Mouse (Mus musculus) forebrain, embryonic 12.5 days (tissue): ENCODE results near the gene Pnpla3. TPM values are rescaled to one million over a fixed set of nuclear protein-coding genes. Genes with fewer than 3 reads are reported as not detected.

Source experiments
- ATAC-seq: fragments of 200-750 bp; cut with Nextera tagmentation; 2 replicates; pipeline ENCODE4 v1.8.0; 2017; ENCODE audit warnings: moderate TSS enrichment; ENCODE audit not compliant: low FRiP score
- H3K27ac ChIP-seq: fragments of 300-500 bp; sonication (generic); 2 replicates; pipeline ENCODE4 v1.5.1; 2016; ENCODE audit warnings: mild to moderate bottlenecking
- H3K27me3 ChIP-seq: fragments of 300-500 bp; sonication (generic); 2 replicates; pipeline ENCODE4 v1.6.1; 2016; ENCODE audit warnings: mild to moderate bottlenecking
- H3K36me3 ChIP-seq: fragments of 300-500 bp; sonication (generic); replicated peaks from 2 replicates; pipeline ENCODE4 v1.6.1; 2016; ENCODE audit warnings: mild to moderate bottlenecking
- H3K4me1 ChIP-seq: fragments of 300-500 bp; sonication (generic); 2 replicates; pipeline ENCODE4 v1.6.1; 2016
- H3K4me2 ChIP-seq: fragments of 300-500 bp; sonication (generic); 2 replicates; pipeline ENCODE4 v1.6.1; 2016; ENCODE audit warnings: mild to moderate bottlenecking, moderate library complexity
- H3K4me3 ChIP-seq: fragments of 300-500 bp; sonication (generic); replicated peaks from 2 replicates; pipeline ENCODE4 v1.5.1; 2016; ENCODE audit warnings: mild to moderate bottlenecking
- H3K9ac ChIP-seq: fragments of 300-500 bp; sonication (generic); 2 replicates; pipeline ENCODE4 v1.6.1; 2016; ENCODE audit warnings: mild to moderate bottlenecking
- H3K9me3 ChIP-seq: fragments of 300-500 bp; sonication (generic); 2 replicates; pipeline ENCODE4 v1.6.1; 2016
- WGBS: fragments of 180-500 bp; shearing (Covaris S2); methylation state at CpG from one replicate; pipeline ENCODE4 v1.1.7; 2016; 5-methylcytosine and 5-hydroxymethylcytosine counted together
- polyA plus RNA-seq: library from polyadenylated mRNA; unstranded; fragments of >200 nt; fragmentation: Nextera tagmentation; extraction: Ambion mirVana; gene quantifications from 2 replicates; pipeline ENCODE4 v1.2.1, GENCODE M21; 2016

Gene Pnpla3
- polyA plus RNA-seq, 1 experiment from 2014 or later, result 3.0 TPM

DNA sequence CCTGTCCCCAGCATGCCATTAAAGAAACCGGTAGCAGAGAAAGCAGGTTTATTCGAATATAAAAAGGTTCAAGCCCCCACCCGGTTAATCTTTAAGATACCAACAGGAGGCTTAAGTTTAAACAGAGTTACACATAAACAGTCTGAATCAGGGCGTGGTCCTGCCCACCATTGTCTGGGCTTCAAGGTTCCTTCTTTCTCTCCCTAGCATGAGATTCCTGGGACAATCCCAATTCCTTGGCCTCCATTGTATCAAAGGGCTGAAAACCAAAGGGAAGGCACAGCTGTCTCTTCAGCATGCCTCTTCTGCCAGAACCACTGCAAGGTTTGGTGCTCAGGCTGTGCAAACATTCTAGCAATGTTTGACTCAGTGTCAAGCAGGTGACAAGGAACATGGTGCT, 18.6 kb downstream of the Pnpla3 start:
- WGBS, result 60% methylated on average over 4 of the region's 4 CpGs
- H3K4me2 ChIP-seq, result no peak overlapping the region
- H3K4me1 ChIP-seq, result no peaks in the 10 kb centered on the region; the same call in 1 of the 2 replicates
- no peaks in the 10 kb centered on the region for H3K36me3 ChIP-seq
- H3K9ac ChIP-seq, result no peak overlapping the region
- H3K27ac ChIP-seq, result no peak overlapping the region
- 0 out of 2 replicates have a peak, but pooled peaks cover 3% of the 10 kb centered on the region for H3K27me3 ChIP-seq
- no peak for ATAC-seq
- H3K4me3 ChIP-seq, result no peak overlapping the region
- H3K9me3 ChIP-seq, result no peaks in the 10 kb centered on the region

DNA sequence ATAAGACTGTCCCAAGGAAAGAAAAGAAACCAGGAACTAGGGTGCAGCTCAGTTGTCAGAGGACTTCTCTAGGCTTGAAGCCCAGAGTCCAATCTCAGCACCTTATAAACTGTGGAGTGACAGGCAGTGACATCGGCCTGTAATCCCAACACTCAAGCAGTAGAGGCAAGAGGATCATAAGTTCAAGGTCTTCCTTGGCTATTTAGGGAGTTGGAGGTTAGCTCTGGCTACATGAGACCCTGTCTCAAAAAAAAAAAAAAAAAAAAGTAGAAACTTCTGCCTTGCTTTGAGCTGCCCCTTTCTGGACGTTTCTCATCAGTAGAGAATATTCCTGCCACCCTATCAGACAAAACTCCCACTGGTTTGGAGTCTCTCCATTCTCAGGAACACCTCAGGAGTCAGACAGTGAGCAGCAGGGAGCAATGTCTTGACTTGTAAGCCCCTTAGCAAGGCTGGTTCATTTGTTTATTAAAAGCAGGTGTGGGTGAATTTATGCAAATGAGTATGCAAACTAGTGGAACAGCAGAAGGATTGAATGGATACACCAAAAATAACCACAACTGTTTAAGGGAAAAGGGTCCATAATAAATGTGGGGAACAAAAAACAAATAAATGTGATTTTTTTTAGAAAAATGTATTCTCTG, 21.4 kb downstream of the Pnpla3 start:
- Histone ChIP-seq H3K9me3 (no peaks in the 10 kb centered on the region), H3K4me2 (no peak overlapping the region), H3K36me3 (no peaks in the 10 kb centered on the region), H3K9ac (no peak overlapping the region), H3K4me1 (peaks cover 15% of the 10 kb centered on the region), H3K27me3 (no peaks in the 10 kb centered on the region), H3K27ac (no peak overlapping the region), H3K4me3 (no peak overlapping the region)
- whole genome bisulfite sequencing, result 60% methylated on average over 2 of the region's 2 CpGs
- ATAC-seq, result no peak

DNA sequence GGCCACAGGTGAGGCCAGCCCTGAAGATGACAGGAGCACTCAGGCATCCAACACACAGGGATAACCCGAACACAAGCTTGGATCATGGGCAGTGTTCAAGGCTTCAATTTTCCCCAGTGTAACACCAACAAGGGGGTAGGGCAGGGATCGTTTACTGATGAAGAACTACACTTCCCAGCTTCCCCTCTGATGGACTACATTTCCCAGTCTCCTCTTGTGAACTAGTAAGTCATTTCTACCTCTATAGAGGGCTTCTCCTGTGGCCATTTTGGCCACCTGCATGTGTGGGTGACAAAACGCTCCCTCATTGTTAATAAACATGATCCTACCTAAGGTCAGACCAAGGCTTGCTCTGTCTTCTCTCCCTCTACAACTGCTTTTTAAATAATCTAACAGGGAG, 22.2 kb downstream of the Pnpla3 start:
- no peaks in the 10 kb centered on the region for H3K27me3 ChIP-seq
- no peaks in the 10 kb centered on the region for H3K36me3 ChIP-seq
- H3K27ac ChIP-seq, result no peak overlapping the region
- no peak overlapping the region for H3K4me3 ChIP-seq
- WGBS, result 51% methylated on average over 3 of the region's 3 CpGs
- H3K9ac ChIP-seq, result no peak overlapping the region
- ATAC-seq, result no peak
- peaks cover 15% of the 10 kb centered on the region for H3K4me1 ChIP-seq
- H3K9me3 ChIP-seq, result no peaks in the 10 kb centered on the region
- no peak overlapping the region for H3K4me2 ChIP-seq

DNA sequence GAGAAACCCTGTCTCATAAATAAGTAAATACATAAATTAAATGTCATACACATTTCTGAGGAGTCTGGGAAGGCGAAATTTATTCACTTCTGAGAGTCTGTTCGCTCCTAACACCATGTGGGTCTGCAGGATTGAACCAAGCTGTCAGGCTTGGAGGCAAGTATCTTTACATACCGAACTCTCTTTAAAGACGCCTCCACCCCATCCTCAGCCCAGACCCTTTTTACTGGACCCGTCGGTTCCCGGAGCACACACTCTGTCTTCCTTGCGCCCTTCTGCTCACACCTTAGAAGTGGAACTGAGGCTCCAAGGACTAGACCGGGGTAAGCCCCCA, 24.1 kb downstream of the Pnpla3 start:
- Histone ChIP-seq H3K9ac (peak overlapping the region; percentile 78), H3K36me3 (peaks cover 14% of the 10 kb centered on the region), H3K27me3 (no peaks in the 10 kb centered on the region), H3K4me3 (peak overlapping the region; percentile 91), H3K4me1 (peaks cover 15% of the 10 kb centered on the region), H3K4me2 (peak overlapping the region; percentile 65), H3K9me3 (no peaks in the 10 kb centered on the region), H3K27ac (peak overlapping the region; percentile 86)
- 1% methylated on average over 9 of the region's 9 CpGs for WGBS
- ATAC-seq, result no peak; the same call in 1 of the 2 replicates

DNA sequence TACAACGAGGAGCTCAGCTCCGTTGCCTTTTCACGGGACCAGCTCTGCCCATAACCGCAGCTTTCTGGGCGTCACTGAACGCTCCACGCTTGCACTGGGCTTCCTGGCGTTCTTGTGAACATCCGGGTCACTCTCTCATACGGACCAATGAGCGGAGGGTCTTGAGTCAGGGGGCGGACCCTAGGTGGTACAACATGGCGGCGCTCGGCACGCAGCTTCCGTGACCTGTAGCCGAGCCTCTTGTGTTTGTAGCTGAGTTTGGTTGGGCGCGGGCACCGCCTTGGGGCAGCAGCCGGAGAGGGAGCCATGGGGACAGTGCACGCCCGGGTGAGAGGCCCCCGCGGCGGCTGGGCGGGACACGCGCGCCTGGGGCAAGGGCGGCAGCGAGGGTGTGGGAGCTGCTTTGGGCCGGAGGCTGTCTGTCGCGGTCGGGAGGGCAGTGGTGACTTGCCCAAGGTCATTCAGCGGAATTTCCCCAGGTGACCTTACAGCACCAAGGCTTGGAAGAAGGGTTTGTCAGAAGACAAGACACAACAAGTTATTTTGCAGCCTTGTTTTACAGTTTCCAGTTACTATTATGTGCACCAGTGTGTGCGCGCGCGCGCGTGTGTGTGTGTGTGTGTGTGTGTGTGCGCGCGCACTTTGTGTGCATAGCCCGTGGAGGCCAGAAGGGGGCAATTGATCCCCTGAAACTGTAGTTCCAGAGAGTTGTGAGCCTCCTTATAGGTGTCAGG, 24.6 kb downstream of the Pnpla3 start, which contains the start of gene Samm50:
TSS of gene Samm50 (plus strand) at position 184 of the 734 bp plus-strand sequence.
- Histone ChIP-seq H3K9ac (peak within 1 kb of the TSS; percentile 78), H3K4me3 (peak within 1 kb of the TSS; percentile 91), H3K9me3 (no peaks in the 10 kb centered on the region), H3K27me3 (no peaks in the 10 kb centered on the region), H3K27ac (peak within 1 kb of the TSS; percentile 86), H3K4me1 (peaks cover 15% of the 10 kb centered on the region), H3K36me3 (peaks cover 19% of the 10 kb centered on the region), H3K4me2 (peak within 1 kb of the TSS; percentile 65)
- peak; percentile 99 for ATAC-seq
- WGBS, result 6% methylated on average over 47 of the region's 48 CpGs

- Histone ChIP-seq H3K9ac (no peak overlapping the region), H3K27ac (no peak overlapping the region), H3K27me3 (no peaks in the 10 kb centered on the region), H3K4me2 (no peak overlapping the region), H3K36me3 (peaks cover 63% of the 10 kb centered on the region), H3K9me3 (no peaks in the 10 kb centered on the region), H3K4me1 (peaks cover 11% of the 10 kb centered on the region), H3K4me3 (no peak overlapping the region)
- 91% methylated on average over 8 of the region's 8 CpGs for WGBS
- no peak for ATAC-seq
Observed at GRCm38 (mm10) chr15:84196486-84197165, 29.0 kb downstream of the Pnpla3 start.

DNA sequence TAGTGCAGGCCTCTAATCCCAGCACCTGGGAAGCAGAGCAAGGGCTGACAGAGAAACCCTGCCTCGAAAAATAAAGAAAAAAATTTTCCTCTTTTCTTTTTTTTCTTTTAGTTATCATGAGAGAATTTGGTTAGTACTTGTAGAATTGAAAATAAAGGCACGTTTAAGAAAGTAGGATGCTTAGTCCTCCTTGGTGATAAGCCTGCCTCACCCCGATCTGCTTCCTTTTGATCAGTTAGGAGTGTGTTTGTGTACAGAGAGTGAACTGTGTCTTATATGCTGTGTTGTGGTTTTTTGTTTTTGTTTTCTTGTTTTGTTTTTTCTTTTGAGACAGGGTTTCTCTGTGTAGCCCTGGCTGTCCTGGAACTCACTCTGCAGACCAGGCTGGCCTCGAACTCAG, 39.7 kb downstream of the Pnpla3 start:
- ATAC-seq, result no peak
- Histone ChIP-seq H3K4me3 (no peak overlapping the region), H3K9me3 (no peaks in the 10 kb centered on the region), H3K27me3 (no peaks in the 10 kb centered on the region), H3K9ac (no peak overlapping the region), H3K4me2 (no peak overlapping the region), H3K4me1 (peaks cover under 1% of the 10 kb centered on the region; the same call in 1 of the 2 replicates), H3K36me3 (peaks cover 90% of the 10 kb centered on the region), H3K27ac (no peak overlapping the region)
- 96% methylated on average over 4 of the region's 4 CpGs for WGBS

- Histone ChIP-seq H3K4me3 (no peak overlapping the region), H3K27ac (peak overlapping the region; percentile 25; the same call in 1 of the 2 replicates), H3K4me2 (no peak overlapping the region), H3K9ac (no peak overlapping the region), H3K4me1 (peaks cover 7% of the 10 kb centered on the region; the same call in 1 of the 2 replicates), H3K9me3 (no peaks in the 10 kb centered on the region), H3K27me3 (no peaks in the 10 kb centered on the region), H3K36me3 (peaks cover 74% of the 10 kb centered on the region)
- ATAC-seq, result no peak
- WGBS, result 90% methylated on average over 11 of the region's 11 CpGs
Observed at GRCm38 (mm10) chr15:84209517-84210412, 42.1 kb downstream of the Pnpla3 start.

DNA sequence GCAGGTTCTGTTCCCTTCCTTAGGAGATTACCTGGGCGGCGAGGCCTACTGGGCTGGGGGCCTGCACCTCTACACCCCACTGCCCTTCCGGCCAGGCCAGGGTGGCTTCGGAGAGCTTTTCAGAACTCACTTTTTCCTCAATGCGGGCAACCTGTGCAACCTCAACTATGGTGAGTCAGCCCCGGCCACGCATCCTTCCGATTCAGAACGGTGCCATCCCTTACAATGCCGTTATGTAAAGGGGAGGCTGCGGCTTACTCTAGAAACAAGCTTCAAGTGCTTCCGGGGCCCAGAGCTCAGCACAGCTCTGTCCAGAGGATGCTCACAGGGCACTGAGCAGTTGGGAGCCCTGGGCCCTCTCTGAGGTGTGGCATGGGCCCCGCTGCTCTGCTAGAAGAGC, 42.8 kb downstream of the Pnpla3 start:
- no peak overlapping the region for H3K4me3 ChIP-seq
- no peak overlapping the region for H3K27ac ChIP-seq
- WGBS, result 95% methylated on average over 13 of the region's 13 CpGs
- no peak overlapping the region for H3K4me2 ChIP-seq
- ATAC-seq, result no peak
- H3K9ac ChIP-seq, result no peak overlapping the region
- H3K27me3 ChIP-seq, result no peaks in the 10 kb centered on the region
- H3K9me3 ChIP-seq, result no peaks in the 10 kb centered on the region
- peaks cover 7% of the 10 kb centered on the region; the same call in 1 of the 2 replicates for H3K4me1 ChIP-seq
- H3K36me3 ChIP-seq, result peaks cover 71% of the 10 kb centered on the region

DNA sequence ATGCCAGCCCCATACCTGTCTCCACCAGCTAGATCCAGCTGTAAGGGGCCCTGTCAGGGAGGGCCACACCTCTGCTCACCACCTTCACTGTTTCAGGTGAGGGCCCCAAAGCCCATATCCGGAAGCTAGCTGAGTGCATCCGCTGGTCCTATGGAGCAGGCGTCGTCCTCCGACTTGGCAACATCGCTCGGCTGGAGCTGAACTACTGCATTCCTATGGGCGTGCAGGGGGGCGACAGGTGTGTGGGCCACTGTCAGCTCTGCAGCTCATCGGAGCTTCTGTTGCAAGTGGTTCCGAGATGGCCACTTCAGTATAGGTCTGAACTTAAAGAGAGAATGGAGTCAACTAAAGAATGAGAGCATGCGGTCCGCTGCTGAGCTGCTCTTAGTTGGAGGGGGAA, 43.3 kb downstream of the Pnpla3 start:
- Histone ChIP-seq H3K36me3 (peaks cover 67% of the 10 kb centered on the region), H3K27me3 (no peaks in the 10 kb centered on the region), H3K4me3 (no peak overlapping the region), H3K9me3 (no peaks in the 10 kb centered on the region), H3K9ac (no peak overlapping the region), H3K27ac (no peak overlapping the region), H3K4me1 (peaks cover 9% of the 10 kb centered on the region; the same call in 1 of the 2 replicates), H3K4me2 (no peak overlapping the region)
- 91% methylated on average over 13 of the region's 13 CpGs for WGBS
- no peak for ATAC-seq

DNA sequence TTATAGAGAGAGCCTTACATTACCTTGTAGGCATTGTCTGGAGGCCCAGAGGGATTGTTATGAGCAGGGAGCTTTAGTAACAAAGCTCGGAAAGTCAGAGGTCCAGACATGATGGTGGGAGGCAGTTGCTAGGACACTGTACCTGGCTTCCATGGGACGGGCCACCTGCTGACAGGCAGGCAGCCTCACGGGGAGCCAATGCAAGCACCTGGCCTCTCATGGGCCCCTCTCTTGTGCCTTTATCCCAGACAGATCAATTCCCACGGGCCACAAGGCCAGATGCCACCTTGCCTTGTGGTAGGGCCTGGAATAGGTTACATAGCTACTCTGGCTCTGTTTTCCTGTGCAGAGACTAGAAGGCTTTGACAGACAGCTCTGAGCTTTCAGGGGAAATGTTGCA, 43.9 kb downstream of the Pnpla3 start:
- Histone ChIP-seq H3K4me3 (no peak overlapping the region), H3K9me3 (no peaks in the 10 kb centered on the region), H3K36me3 (peaks cover 60% of the 10 kb centered on the region), H3K27me3 (no peaks in the 10 kb centered on the region), H3K4me1 (peaks cover 16% of the 10 kb centered on the region), H3K4me2 (no peak overlapping the region), H3K9ac (no peak overlapping the region), H3K27ac (no peak overlapping the region)
- ATAC-seq, result no peak
- WGBS, result 76% methylated on average over 4 of the region's 4 CpGs
